ENCODE assay signal across 8 mouse cellular contexts in the genomic region with DNA sequence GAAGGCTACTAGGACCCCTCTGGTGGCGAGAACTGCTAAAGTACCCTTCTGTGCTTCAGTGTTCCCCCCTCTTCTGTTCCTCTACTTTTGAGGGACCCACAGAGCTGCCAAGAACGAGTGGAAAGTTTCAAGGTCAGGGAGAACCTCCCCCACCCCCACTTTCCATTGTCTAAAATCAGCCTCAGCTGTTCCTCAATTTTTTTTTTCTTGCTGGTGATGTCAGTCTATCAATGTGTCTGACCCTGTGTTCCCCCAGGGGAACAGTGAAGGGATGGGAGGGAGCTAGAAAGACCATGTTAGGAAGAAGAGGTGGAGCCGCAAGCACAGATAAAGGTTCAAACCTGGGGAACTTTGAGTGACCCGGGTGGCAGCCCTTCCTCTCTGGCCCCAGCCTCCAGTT. TPM values are rescaled to one million over a fixed set of nuclear protein-coding genes. Genes with fewer than 3 reads are reported as not detected.
DNase-seq lines count a peak whose midpoint lies in the region; ATAC-seq and TF ChIP-seq lines count a peak whose summit lies in the region.

A gene (plus strand): TSS at position 356 of the 400 bp plus-strand sequence.

- H3K27ac ChIP-seq in embryonic facial prominence, embryonic 11.5 days (replicated peaks; ENCODE audit: low read depth, low read length) = no peak within 1 kb of the TSS
- H3K27ac ChIP-seq in heart, embryonic 13.5 days (replicated peaks) = no peak within 1 kb of the TSS

- no peak for ATAC-seq in embryonic facial prominence, embryonic 11.5 days (replicated peaks; ENCODE audit: insufficient number of reproducible peaks, low FRiP score, low TSS enrichment, low read depth)
- ATAC-seq in heart, embryonic 13.5 days (ENCODE audit: extremely low read depth, insufficient number of reproducible peaks, low FRiP score, low TSS enrichment) = no peak
- ATAC-seq in cerebellum, adult (ENCODE audit: insufficient number of reproducible peaks, low FRiP score, low TSS enrichment) = no peak

- no peaks in the 10 kb centered on the region for H3K9me3 ChIP-seq in embryonic facial prominence, embryonic 11.5 days (replicated peaks; ENCODE audit: control insufficient read depth, low read length)
- H3K9me3 ChIP-seq in heart, embryonic 13.5 days = no peaks in the 10 kb centered on the region

- H3K27me3 ChIP-seq in embryonic facial prominence, embryonic 11.5 days (ENCODE audit: control insufficient read depth, insufficient read depth, low read length) = no peaks in the 10 kb centered on the region
- H3K27me3 ChIP-seq in heart, embryonic 13.5 days (replicated peaks) = no peaks in the 10 kb centered on the region
- no peaks in the 10 kb centered on the region for H3K27me3 ChIP-seq in myocyte (ENCODE audit: control insufficient read depth, insufficient read depth, insufficient read length)

- WGBS in lung, adult 2 months = 58% methylated on average over 4 of the region's 4 CpGs
- 69% methylated on average over 4 of the region's 4 CpGs for WGBS in embryonic facial prominence, embryonic 11.5 days
- 52% methylated on average over 4 of the region's 4 CpGs for WGBS in heart, embryonic 13.5 days

- no peak within 1 kb of the TSS for H3K4me2 ChIP-seq in embryonic facial prominence, embryonic 11.5 days (ENCODE audit: low read depth, low read length)
- no peak within 1 kb of the TSS for H3K4me2 ChIP-seq in heart, embryonic 13.5 days
- H3K4me2 ChIP-seq in myocyte (ENCODE audit: low read depth) = peak within 1 kb of the TSS; percentile 60

- no peak for TF ChIP-seq CTCF in lung, adult 2 months (IDR thresholded peaks at IDR 0.05; ENCODE audit: insufficient read depth, low read length)

- no peaks in the 10 kb centered on the region for H3K79me2 ChIP-seq in myocyte (ENCODE audit: control insufficient read depth, insufficient read depth)

- no peak within 1 kb of the TSS for H3K4me3 ChIP-seq in lung, adult 2 months (replicated peaks; ENCODE audit: extremely low read depth, low read depth, low read length)
- no peak within 1 kb of the TSS for H3K4me3 ChIP-seq in embryonic facial prominence, embryonic 11.5 days (ENCODE audit: low read depth, low read length)
- H3K4me3 ChIP-seq in heart, embryonic 13.5 days = no peak within 1 kb of the TSS
- peak within 1 kb of the TSS; percentile 25 for H3K4me3 ChIP-seq in myocyte

- no peak within 1 kb of the TSS for H3K9ac ChIP-seq in embryonic facial prominence, embryonic 11.5 days (replicated peaks; ENCODE audit: low read length)
- no peak within 1 kb of the TSS for H3K9ac ChIP-seq in heart, embryonic 13.5 days

- intact Hi-C loops in left cerebral cortex, postnatal 14 days (cut with DNase I) = loop anchor here (10.0 kb wide), 1 partner anchor 297 kb away; a partner anchor contains a TSS

- H3K4me1 ChIP-seq in lung, adult 2 months (ENCODE audit: control insufficient read depth, insufficient read depth, low read length) = peaks cover 2% of the 10 kb centered on the region
- no peaks in the 10 kb centered on the region for H3K4me1 ChIP-seq in embryonic facial prominence, embryonic 11.5 days (ENCODE audit: control insufficient read depth, insufficient read depth, low read length)
- H3K4me1 ChIP-seq in heart, embryonic 13.5 days = peaks cover 25% of the 10 kb centered on the region

- no peaks in the 10 kb centered on the region for H3K36me3 ChIP-seq in embryonic facial prominence, embryonic 11.5 days (replicated peaks; ENCODE audit: control insufficient read depth, insufficient read depth, low read depth, low read length)
- H3K36me3 ChIP-seq in heart, embryonic 13.5 days = no peaks in the 10 kb centered on the region
- H3K36me3 ChIP-seq in myocyte (ENCODE audit: control insufficient read depth, insufficient read depth) = no peaks in the 10 kb centered on the region

- H3ac ChIP-seq in myocyte (ENCODE audit: control insufficient read depth, insufficient read length) = no peak within 1 kb of the TSS

- no peak for TF ChIP-seq POLR2A in lung, adult 2 months (IDR thresholded peaks at IDR 0.05; ENCODE audit: borderline replicate concordance, extremely low read depth, low read depth, low read length)
- TF ChIP-seq POLR2A in myocyte (IDR thresholded peaks at IDR 0.05; ENCODE audit: insufficient read length, low read depth) = no peak

- no peak for DNase-seq in lung, adult 2 months
- no peak for DNase-seq in lung, postnatal 36 days
- no peak for DNase-seq in embryonic facial prominence, embryonic 11.5 days (ENCODE audit: low spot score)
- DNase-seq in left cerebral cortex, postnatal 14 days (ENCODE audit: low spot score in 2 of 2) = no peak
- no peak for DNase-seq in cerebellum, postnatal 4 days (ENCODE audit: low spot score in 2 of 2)

TF ChIP-seq in myocyte, 11 proteins besides CTCF, POLR2A, EP300 and RAD21:
- TF ChIP-seq MYOD1 (IDR thresholded peaks at IDR 0.05; ENCODE audit: control insufficient read depth in 1 of 3, insufficient read length in 2 of 3, low read depth in 2 of 3) = peak in 2 of 3 experiments; percentile 34 to 47
- TF ChIP-seq POLR2AphosphoS2 (IDR thresholded peaks at IDR 0.05; ENCODE audit: insufficient read length, low read depth) = no peak
- no peak for TF ChIP-seq MAX (IDR thresholded peaks at IDR 0.05; ENCODE audit: low read depth)
- no peak for TF ChIP-seq REST (IDR thresholded peaks at IDR 0.05; ENCODE audit: insufficient read depth, insufficient read length)
- TF ChIP-seq USF1 (IDR thresholded peaks at IDR 0.05; ENCODE audit: low read depth) = no peak
- TF ChIP-seq E2F4 (IDR thresholded peaks at IDR 0.05; ENCODE audit: insufficient read depth) = no peak
- peak in 2 of 3 experiments; percentile 8 to 67 for TF ChIP-seq MYOG (IDR thresholded peaks at IDR 0.05; ENCODE audit: control insufficient read depth in 1 of 3, insufficient read depth in 1 of 3, insufficient read length in 2 of 3, low read depth in 2 of 3)
- TF ChIP-seq TCF12 (IDR thresholded peaks at IDR 0.05; ENCODE audit: insufficient read depth, poor library complexity, severe bottlenecking) = peak; percentile 62

RNA-seq across cellular contexts. Expression of the gene that starts here (rescaled TPM):
- polyA plus RNA-seq in lung, adult 2 months (2012; rRNA removed) = 133 and 219 TPM in 2 replicates
- polyA plus RNA-seq in embryonic facial prominence, embryonic 11.5 days (2014; fragmentation: Nextera tagmentation; extraction: Ambion mirVana) = 551 and 574 TPM in 2 replicates
- polyA plus RNA-seq in heart, embryonic 13.5 days (2015; fragmentation: Nextera tagmentation; extraction: Ambion mirVana) = 290 and 300 TPM in 2 replicates
- 100 to 1,000 TPM; 220 to 223 TPM for total RNA-seq in left cerebral cortex, postnatal 14 days (2021)
- polyA plus RNA-seq in myocyte (2012; fragmentation: generic; extraction: Trizol) = 290 TPM
